In the genomic region with DNA sequence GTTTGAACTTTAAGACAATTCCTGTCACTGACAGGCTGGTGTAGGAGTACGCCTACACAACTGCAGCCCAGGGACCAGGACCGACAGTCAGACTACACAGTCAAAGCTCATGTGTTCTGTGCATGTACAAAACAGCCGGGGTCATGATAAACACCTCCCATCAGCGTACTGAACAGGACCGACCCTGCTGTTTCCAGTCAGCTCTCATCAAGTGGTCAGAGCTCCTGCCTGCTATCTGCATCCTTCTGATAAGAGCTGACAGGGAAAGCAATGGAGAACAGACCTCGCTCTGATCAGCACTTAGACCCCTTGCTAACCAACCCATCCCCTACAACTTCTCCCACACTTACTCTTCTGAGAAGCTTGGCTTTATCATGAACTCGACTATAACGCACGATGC, we compare ENCODE assay signal across 20 mouse cellular contexts.
DNase-seq lines count a peak whose midpoint lies in the region; ATAC-seq and TF ChIP-seq lines count a peak whose summit lies in the region.
"Had no signal": no experiment of that assay in that cellular context is flagged by ENCODE, and none has a peak within 500 bp of the region (broad histone marks: within the 10 kb centered on the region; RNA-seq: fewer than 3 reads in every experiment).

No protein-coding gene starts in this region.

- peaks cover 92% of the 10 kb centered on the region for H3K36me3 ChIP-seq in embryonic facial prominence, embryonic 13.5 days
- H3K36me3 ChIP-seq in embryonic facial prominence, embryonic 10.5 days (replicated peaks): peaks cover 99% of the 10 kb centered on the region
- H3K36me3 ChIP-seq in thymus, adult 2 months (ENCODE audit: control insufficient read depth, insufficient read depth, low read length): peaks cover 26% of the 10 kb centered on the region
- peaks cover 91% of the 10 kb centered on the region for H3K36me3 ChIP-seq in liver, embryonic 13.5 days

- no peaks in the 10 kb centered on the region for H3K9me3 ChIP-seq in embryonic facial prominence, embryonic 13.5 days
- no peaks in the 10 kb centered on the region for H3K9me3 ChIP-seq in embryonic facial prominence, embryonic 10.5 days
- no peaks in the 10 kb centered on the region for H3K9me3 ChIP-seq in liver, embryonic 13.5 days (replicated peaks)
- H3K9me3 ChIP-seq: hindbrain, embryonic 10.5 days; intestine, embryonic 15.5 days; limb, embryonic 10.5 days; midbrain, embryonic 12.5 days had no signal

- 0 out of 2 replicates have a peak overlapping the region, but pooled peaks have one; percentile 16 for H3K27ac ChIP-seq in embryonic facial prominence, embryonic 13.5 days
- no peak overlapping the region for H3K27ac ChIP-seq in embryonic facial prominence, embryonic 10.5 days (replicated peaks)
- peak overlapping the region; percentile 88 for H3K27ac ChIP-seq in thymus, adult 2 months (ENCODE audit: control insufficient read depth, insufficient read depth, low read length)
- H3K27ac ChIP-seq in liver, embryonic 13.5 days: 0 out of 2 replicates have a peak overlapping the region, but pooled peaks have one; percentile 23
- H3K27ac ChIP-seq: hindbrain, embryonic 10.5 days; intestine, embryonic 15.5 days; limb, embryonic 10.5 days; macrophage; midbrain, embryonic 12.5 days had no signal

- no peak for ATAC-seq in embryonic facial prominence, embryonic 13.5 days (ENCODE audit: insufficient number of reproducible peaks, insufficient read depth, low FRiP score, low TSS enrichment, low read depth)
- ATAC-seq in liver, embryonic 13.5 days (ENCODE audit: low read depth): peak; percentile 88
- ATAC-seq in megakaryocyte-erythroid progenitor cell, adult 5-6 weeks (replicated peaks; ENCODE audit: low FRiP score, low TSS enrichment, poor library complexity, severe bottlenecking): peak; percentile 72
- ATAC-seq: hindbrain, embryonic 16.5 days; intestine, embryonic 15.5 days; lung, postnatal 0 days; Patski had no signal

- H3K4me2 ChIP-seq in embryonic facial prominence, embryonic 13.5 days: no peak overlapping the region
- H3K4me2 ChIP-seq in liver, embryonic 13.5 days: no peak overlapping the region
- H3K4me2 ChIP-seq: intestine, embryonic 15.5 days; midbrain, embryonic 12.5 days had no signal

- no peaks in the 10 kb centered on the region for H3K27me3 ChIP-seq in embryonic facial prominence, embryonic 13.5 days
- no peaks in the 10 kb centered on the region for H3K27me3 ChIP-seq in embryonic facial prominence, embryonic 10.5 days (replicated peaks; ENCODE audit: low read depth, poor library complexity, severe bottlenecking)
- H3K27me3 ChIP-seq in thymus, adult 2 months (ENCODE audit: control insufficient read depth, insufficient read depth, low read length): no peaks in the 10 kb centered on the region
- no peaks in the 10 kb centered on the region for H3K27me3 ChIP-seq in liver, embryonic 13.5 days
- H3K27me3 ChIP-seq: intestine, embryonic 15.5 days; midbrain, embryonic 12.5 days; Patski had no signal

- WGBS in embryonic facial prominence, embryonic 13.5 days: 82% methylated on average over 9 of the region's 9 CpGs
- 94% methylated on average over 9 of the region's 9 CpGs for WGBS in embryonic facial prominence, embryonic 10.5 days
- WGBS in thymus, adult 2 months: 86% methylated on average over 9 of the region's 9 CpGs
- 20% methylated on average over 9 of the region's 9 CpGs for WGBS in liver, embryonic 13.5 days (ENCODE audit: insufficient replicate concordance)

- no peak for TF ChIP-seq CTCF in thymus, adult 2 months (IDR thresholded peaks at IDR 0.05; ENCODE audit: borderline replicate concordance, control insufficient read depth, extremely low read depth, insufficient read depth, low read length, poor library complexity)

- DNase-seq in embryonic facial prominence, embryonic 10.5 days (ENCODE audit: low spot score): no peak
- no peak for DNase-seq in thymus, adult 2 months
- no peak for DNase-seq in thymus, postnatal 10 days (ENCODE audit: low spot score in 2 of 2)
- DNase-seq in liver, embryonic 13.5 days: peak; percentile 31
- no peak for DNase-seq in urinary bladder, postnatal 14 days (ENCODE audit: low spot score)
- no peak for DNase-seq in embryo, embryonic 9.5 days (ENCODE audit: extremely low spot score)
- DNase-seq: cerebellum, adult 9-10 months; kidney, adult 8-10 months; kidney, postnatal 10 days; thymus, postnatal 25 days had no signal

- H3K9ac ChIP-seq in embryonic facial prominence, embryonic 13.5 days: no peak overlapping the region
- H3K9ac ChIP-seq in liver, embryonic 13.5 days: no peak overlapping the region
- H3K9ac ChIP-seq: intestine, embryonic 15.5 days; midbrain, embryonic 12.5 days had no signal

- TF ChIP-seq POLR2A in thymus, adult 2 months (IDR thresholded peaks at IDR 0.05; ENCODE audit: control insufficient read depth, extremely low read depth, insufficient read depth, low read length, poor library complexity): no peak

- H3K4me3 ChIP-seq in embryonic facial prominence, embryonic 13.5 days: no peak overlapping the region
- no peak overlapping the region for H3K4me3 ChIP-seq in embryonic facial prominence, embryonic 10.5 days
- no peak overlapping the region for H3K4me3 ChIP-seq in thymus, adult 2 months (ENCODE audit: control insufficient read depth, insufficient read depth, low read length)
- no peak overlapping the region for H3K4me3 ChIP-seq in liver, embryonic 13.5 days (replicated peaks)
- H3K4me3 ChIP-seq: hindbrain, embryonic 10.5 days; intestine, embryonic 15.5 days; limb, embryonic 10.5 days; midbrain, embryonic 12.5 days had no signal

- H3K4me1 ChIP-seq in embryonic facial prominence, embryonic 13.5 days: no peaks in the 10 kb centered on the region
- H3K4me1 ChIP-seq in embryonic facial prominence, embryonic 10.5 days: no peaks in the 10 kb centered on the region
- peaks cover 26% of the 10 kb centered on the region for H3K4me1 ChIP-seq in thymus, adult 2 months (replicated peaks; ENCODE audit: control insufficient read depth, insufficient read depth, low read length)
- peaks cover 27% of the 10 kb centered on the region for H3K4me1 ChIP-seq in liver, embryonic 13.5 days (replicated peaks)
- H3K4me1 ChIP-seq: hindbrain, embryonic 10.5 days; intestine, embryonic 15.5 days; limb, embryonic 10.5 days; midbrain, embryonic 12.5 days had no signal
